Mouse (Mus musculus): ENCODE data around the gene Pbx4. TPM values are rescaled to one million over a fixed set of nuclear protein-coding genes. Genes with fewer than 3 reads are reported as not detected.
A peak's percentile ranks its signal among the peaks of the same experiment; 100 is the strongest.

The Pbx4 gene
- total RNA-seq, 1 experiment = 5.2 TPM

- DNase-seq (ENCODE audit: low read depth, low spot score) = no peak
- Histone ChIP-seq H3K4me3 (ENCODE audit: insufficient read depth in 1 of 2, low read depth in 1 of 2, low read length in 2 of 2, poor library complexity in 1 of 2, severe bottlenecking in 1 of 2) (peak overlapping the region; percentile 67), H3K36me3 (ENCODE audit: control insufficient read depth, insufficient read depth, low read length, poor library complexity, severe bottlenecking) (peaks cover 34% of the 10 kb centered on the region), H3K9ac (ENCODE audit: insufficient read depth, low read depth, low read length, poor library complexity, severe bottlenecking) (peak overlapping the region; percentile 71), H3K9me3 (ENCODE audit: control insufficient read depth, insufficient read depth, low read depth, low read length) (no peaks in the 10 kb centered on the region), H3K27ac (ENCODE audit: insufficient read depth, low read depth, low read length, poor library complexity, severe bottlenecking) (no peak overlapping the region), H3K4me1 (ENCODE audit: control insufficient read depth in 2 of 2, insufficient read depth in 2 of 2, low read length in 2 of 2, poor library complexity in 1 of 2) (peaks cover 4 to 5% of the 10 kb centered on the region in 2 experiments; a peak in 2 of 4 replicates)
- in situ Hi-C loops (cut with MboI; ENCODE audit: low sequenced_read_pairs in 2 of 2, unreplicated experiment in 2 of 2) = no loop called here
- TF ChIP-seq CHD2 (IDR thresholded peaks at IDR 0.05; ENCODE audit: low read depth, low read length) = no peak
- no peak for TF ChIP-seq MAFK (IDR thresholded peaks at IDR 0.05; ENCODE audit: insufficient read depth, low read depth, low read length)
- TF ChIP-seq ZC3H11A (IDR thresholded peaks at IDR 0.05; ENCODE audit: borderline replicate concordance, low read depth, low read length) = no peak
- no peak for TF ChIP-seq ZNF384 (IDR thresholded peaks at IDR 0.05; ENCODE audit: low read depth, low read length)
- TF ChIP-seq HCFC1 (IDR thresholded peaks at IDR 0.05; ENCODE audit: borderline replicate concordance, insufficient read depth, low read length) = no peak
Measured at GRCm38 (mm10) chr8:69808864-69809403, 23.4 kb upstream of the Pbx4 start.

GRCm38 (mm10) chr8:69809820-69810219, 22.5 kb upstream of the Pbx4 start:
- TF ChIP-seq HCFC1 (IDR thresholded peaks at IDR 0.05; ENCODE audit: borderline replicate concordance, insufficient read depth, low read length) (no peak), ZC3H11A (IDR thresholded peaks at IDR 0.05; ENCODE audit: borderline replicate concordance, low read depth, low read length) (no peak), MAFK (IDR thresholded peaks at IDR 0.05; ENCODE audit: insufficient read depth, low read depth, low read length) (no peak), ZNF384 (IDR thresholded peaks at IDR 0.05; ENCODE audit: low read depth, low read length) (no peak), CHD2 (IDR thresholded peaks at IDR 0.05; ENCODE audit: low read depth, low read length) (no peak)
- in situ Hi-C loops (cut with MboI; ENCODE audit: low sequenced_read_pairs in 2 of 2, unreplicated experiment in 2 of 2) = no loop called here

GRCm38 (mm10) chr8:69814881-69815280, 17.4 kb upstream of the Pbx4 start:
- H3K36me3 ChIP-seq (ENCODE audit: control insufficient read depth, insufficient read depth, low read length, poor library complexity, severe bottlenecking) = no peaks in the 10 kb centered on the region

More at GRCm38 (mm10) chr8:69809820-69810219, 22.5 kb upstream of the Pbx4 start:
- H3K4me1 ChIP-seq (ENCODE audit: control insufficient read depth in 2 of 2, insufficient read depth in 2 of 2, low read length in 2 of 2, poor library complexity in 1 of 2) = peaks cover 5% of the 10 kb centered on the region in 2 experiments; a peak in 2 of 4 replicates
- no peak for DNase-seq (ENCODE audit: low read depth, low spot score)
- peaks cover 30% of the 10 kb centered on the region for H3K36me3 ChIP-seq (ENCODE audit: control insufficient read depth, insufficient read depth, low read length, poor library complexity, severe bottlenecking)
- H3K27ac ChIP-seq (ENCODE audit: insufficient read depth, low read depth, low read length, poor library complexity, severe bottlenecking) = no peak overlapping the region
- H3K4me3 ChIP-seq (ENCODE audit: insufficient read depth in 1 of 2, low read depth in 1 of 2, low read length in 2 of 2, poor library complexity in 1 of 2, severe bottlenecking in 1 of 2) = no peak overlapping the region
- H3K9me3 ChIP-seq (ENCODE audit: control insufficient read depth, insufficient read depth, low read depth, low read length) = no peaks in the 10 kb centered on the region
- no peak overlapping the region for H3K9ac ChIP-seq (ENCODE audit: insufficient read depth, low read depth, low read length, poor library complexity, severe bottlenecking)

DNA sequence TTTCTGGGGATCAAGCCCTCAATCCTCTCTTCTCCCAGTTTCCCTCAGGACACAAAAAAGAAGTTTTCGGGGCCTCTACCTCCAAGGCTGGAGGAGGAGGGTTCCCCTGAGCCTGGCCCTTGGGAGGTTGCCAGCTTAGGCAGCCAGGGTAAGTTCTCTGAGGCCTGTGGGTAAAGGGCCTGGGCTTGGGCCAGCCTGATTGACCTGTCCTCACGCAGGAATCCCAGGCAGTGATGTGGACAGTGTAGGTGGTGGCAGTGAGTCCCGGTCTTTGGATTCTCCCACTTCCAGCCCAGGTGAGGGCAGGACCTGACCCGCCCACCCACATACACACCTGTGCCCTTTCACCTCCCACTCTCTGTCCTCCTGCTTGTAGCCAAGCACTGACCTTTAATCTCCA, 16.9 kb upstream of the Pbx4 start:
- in situ Hi-C loops (cut with MboI; ENCODE audit: low sequenced_read_pairs in 2 of 2, unreplicated experiment in 2 of 2) = no loop called here
- H3K36me3 ChIP-seq (ENCODE audit: control insufficient read depth, insufficient read depth, low read length, poor library complexity, severe bottlenecking) = no peaks in the 10 kb centered on the region

More at GRCm38 (mm10) chr8:69814881-69815280, 17.4 kb upstream of the Pbx4 start:
- Histone ChIP-seq H3K27ac (ENCODE audit: insufficient read depth, low read depth, low read length, poor library complexity, severe bottlenecking) (no peak overlapping the region), H3K4me3 (ENCODE audit: insufficient read depth in 1 of 2, low read depth in 1 of 2, low read length in 2 of 2, poor library complexity in 1 of 2, severe bottlenecking in 1 of 2) (no peak overlapping the region), H3K9me3 (ENCODE audit: control insufficient read depth, insufficient read depth, low read depth, low read length) (no peaks in the 10 kb centered on the region), H3K4me1 (ENCODE audit: control insufficient read depth in 2 of 2, insufficient read depth in 2 of 2, low read length in 2 of 2, poor library complexity in 1 of 2) (peaks cover 2 to 7% of the 10 kb centered on the region in 2 experiments; a peak in 1 of 4 replicates), H3K9ac (ENCODE audit: insufficient read depth, low read depth, low read length, poor library complexity, severe bottlenecking) (no peak overlapping the region)
- no peak for DNase-seq (ENCODE audit: low read depth, low spot score)
- TF ChIP-seq HCFC1 (IDR thresholded peaks at IDR 0.05; ENCODE audit: borderline replicate concordance, insufficient read depth, low read length) (no peak), CHD2 (IDR thresholded peaks at IDR 0.05; ENCODE audit: low read depth, low read length) (no peak), ZNF384 (IDR thresholded peaks at IDR 0.05; ENCODE audit: low read depth, low read length) (no peak), ZC3H11A (IDR thresholded peaks at IDR 0.05; ENCODE audit: borderline replicate concordance, low read depth, low read length) (no peak), MAFK (IDR thresholded peaks at IDR 0.05; ENCODE audit: insufficient read depth, low read depth, low read length) (no peak)
- in situ Hi-C loops (cut with MboI; ENCODE audit: low sequenced_read_pairs in 2 of 2, unreplicated experiment in 2 of 2) = no loop called here

More for the DNA sequence above, 16.9 kb upstream of the Pbx4 start:
- H3K9me3 ChIP-seq (ENCODE audit: control insufficient read depth, insufficient read depth, low read depth, low read length) = no peaks in the 10 kb centered on the region
- peaks cover 2 to 7% of the 10 kb centered on the region in 2 experiments; a peak in 1 of 4 replicates for H3K4me1 ChIP-seq (ENCODE audit: control insufficient read depth in 2 of 2, insufficient read depth in 2 of 2, low read length in 2 of 2, poor library complexity in 1 of 2)
- no peak for DNase-seq (ENCODE audit: low read depth, low spot score)
- H3K9ac ChIP-seq (ENCODE audit: insufficient read depth, low read depth, low read length, poor library complexity, severe bottlenecking) = no peak overlapping the region
- H3K4me3 ChIP-seq (ENCODE audit: insufficient read depth in 1 of 2, low read depth in 1 of 2, low read length in 2 of 2, poor library complexity in 1 of 2, severe bottlenecking in 1 of 2) = no peak overlapping the region
- H3K27ac ChIP-seq (ENCODE audit: insufficient read depth, low read depth, low read length, poor library complexity, severe bottlenecking) = no peak overlapping the region
- TF ChIP-seq ZNF384 (IDR thresholded peaks at IDR 0.05; ENCODE audit: low read depth, low read length) = no peak
- TF ChIP-seq MAFK (IDR thresholded peaks at IDR 0.05; ENCODE audit: insufficient read depth, low read depth, low read length) = no peak
- no peak for TF ChIP-seq ZC3H11A (IDR thresholded peaks at IDR 0.05; ENCODE audit: borderline replicate concordance, low read depth, low read length)
- no peak for TF ChIP-seq HCFC1 (IDR thresholded peaks at IDR 0.05; ENCODE audit: borderline replicate concordance, insufficient read depth, low read length)
- TF ChIP-seq CHD2 (IDR thresholded peaks at IDR 0.05; ENCODE audit: low read depth, low read length) = no peak
